Mouse (Mus musculus): ENCODE data around the gene Cd200r1.
"Not testable (repeated sequence)": the region's sequence is repeated elsewhere in the genome, so short reads cannot be mapped to it uniquely, and the experiment has no call there.

Cd200r1 gene

GRCm38 (mm10) chr16:44767506-44767905, 2.0 kb downstream of the Cd200r1 start:
- peak in 1 of 2 experiments; percentile 5 for DNase-seq

GRCm38 (mm10) chr16:44767967-44768366, 2.4 kb downstream of the Cd200r1 start:
- peak in 1 of 2 experiments; percentile 34 for DNase-seq

DNA sequence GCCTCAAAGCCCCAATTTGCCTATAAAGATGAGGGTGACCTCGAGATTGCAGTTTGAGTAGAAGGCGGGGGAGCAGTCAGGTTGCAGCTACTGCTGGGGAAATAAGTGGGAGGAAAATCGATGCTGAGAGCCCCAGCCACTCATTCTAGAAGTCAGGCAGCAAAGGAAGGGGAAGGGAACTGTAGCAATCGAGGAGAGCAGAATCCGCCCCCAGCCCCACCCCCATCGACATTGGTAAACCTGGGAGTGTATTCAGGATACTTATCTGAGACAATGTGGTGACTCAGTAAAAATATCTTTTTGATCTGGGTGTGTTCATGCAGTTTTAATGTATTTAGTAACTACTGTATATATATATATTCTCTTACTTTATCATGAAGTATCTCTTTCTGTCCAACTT, 7.0 kb downstream of the Cd200r1 start:
- DNase-seq = no peak

GRCm38 (mm10) chr16:44773673-44774072, 8.1 kb downstream of the Cd200r1 start:
- no peak for DNase-seq

DNA sequence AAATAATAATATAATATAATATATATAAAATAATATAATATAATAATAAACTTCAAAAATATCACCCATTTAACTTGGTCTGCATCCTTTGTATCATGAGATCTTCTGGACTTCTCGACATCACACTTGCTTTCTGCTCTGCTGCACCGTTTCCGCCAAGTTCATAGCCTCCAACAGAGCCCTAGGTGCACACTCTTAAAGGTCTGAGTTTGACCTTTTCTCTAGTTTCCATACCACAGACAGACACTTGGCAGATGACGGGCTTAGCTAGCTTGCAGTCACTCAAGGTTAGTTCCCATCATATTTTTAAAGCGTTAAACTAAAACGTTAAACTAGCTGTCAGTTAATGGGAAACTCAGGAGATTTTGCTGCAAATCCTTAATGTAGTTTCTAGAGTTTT, 8.7 kb downstream of the Cd200r1 start:
- DNase-seq = no peak

DNA sequence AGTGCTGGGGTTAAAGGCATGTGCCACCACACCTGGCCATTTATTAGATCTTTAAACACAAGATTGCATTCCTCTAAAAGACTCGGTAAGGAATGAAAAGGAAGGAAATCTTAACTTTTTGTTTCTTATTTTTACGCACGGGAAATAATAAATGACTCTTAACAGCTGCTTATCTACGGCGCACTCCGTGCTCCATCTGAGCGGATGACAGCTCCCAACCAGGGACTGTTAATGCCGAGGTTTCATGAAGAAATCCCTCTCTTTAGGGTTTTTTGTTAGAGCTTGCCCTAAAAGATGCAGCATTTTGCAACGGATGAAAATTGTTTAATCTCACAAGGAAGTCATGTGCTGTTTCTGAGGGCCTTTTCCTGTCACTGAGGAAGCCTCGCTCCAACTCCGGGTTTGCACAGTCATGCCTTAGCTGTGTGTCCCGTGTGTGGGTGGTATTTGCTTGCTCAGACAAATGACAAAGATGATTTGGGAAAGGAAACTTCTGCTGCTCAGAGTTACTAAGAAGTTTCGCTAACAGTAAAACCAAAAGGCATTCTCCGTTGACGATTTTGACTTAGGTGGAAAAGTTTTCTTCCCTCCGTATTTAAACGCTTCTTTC, 13.1 kb downstream of the Cd200r1 start:
- no peak for DNase-seq

DNA sequence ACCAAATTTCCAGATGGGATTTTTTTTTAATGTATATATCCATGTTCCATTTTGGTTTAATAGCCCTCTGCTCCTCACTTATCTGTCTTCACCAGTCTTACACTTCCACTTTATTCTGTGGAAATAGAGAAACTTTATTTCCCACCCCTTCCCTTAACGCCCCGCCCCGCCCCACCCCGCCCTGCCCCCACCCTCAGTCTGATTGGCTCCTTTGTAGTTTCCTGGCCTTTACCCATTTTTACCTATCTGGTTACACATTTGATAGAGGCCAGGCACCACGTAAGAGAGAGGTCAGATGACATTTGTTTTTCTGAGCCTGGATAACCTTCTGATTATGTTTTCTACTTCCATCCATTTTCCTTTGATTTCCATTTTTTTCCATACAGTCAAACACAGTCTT, 14.0 kb downstream of the Cd200r1 start:
- no peak for DNase-seq

- DNase-seq = no peak
Observed at GRCm38 (mm10) chr16:44780751-44781150, 15.2 kb downstream of the Cd200r1 start.

DNA sequence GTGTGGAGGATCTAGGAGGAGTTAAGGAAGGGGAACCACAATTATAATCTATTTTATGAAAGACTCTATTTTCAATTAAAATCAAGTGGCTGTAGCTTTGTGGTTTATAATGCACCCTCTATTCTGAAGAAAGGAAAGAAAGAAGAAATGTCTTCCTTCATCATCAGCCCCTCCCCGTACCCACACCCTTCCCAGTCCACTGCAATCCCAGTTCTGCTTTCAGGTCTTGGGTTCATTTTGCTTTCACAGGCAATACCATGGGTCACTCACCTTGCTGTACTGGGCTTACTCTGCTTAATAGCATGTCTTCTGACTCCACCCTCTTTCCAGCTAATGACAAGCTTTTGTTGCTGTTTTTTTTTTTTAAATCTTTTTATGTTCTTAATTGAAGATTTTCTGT, 21.4 kb downstream of the Cd200r1 start:
- no peak for DNase-seq

- DNase-seq = no peak
Observed at GRCm38 (mm10) chr16:44794416-44794815, 28.9 kb downstream of the Cd200r1 start.

- no peak for DNase-seq
Observed at GRCm38 (mm10) chr16:44805976-44806375, 40.4 kb downstream of the Cd200r1 start.

GRCm38 (mm10) chr16:44810223-44810622, 44.7 kb downstream of the Cd200r1 start:
- not testable (repeated sequence) for DNase-seq

DNA sequence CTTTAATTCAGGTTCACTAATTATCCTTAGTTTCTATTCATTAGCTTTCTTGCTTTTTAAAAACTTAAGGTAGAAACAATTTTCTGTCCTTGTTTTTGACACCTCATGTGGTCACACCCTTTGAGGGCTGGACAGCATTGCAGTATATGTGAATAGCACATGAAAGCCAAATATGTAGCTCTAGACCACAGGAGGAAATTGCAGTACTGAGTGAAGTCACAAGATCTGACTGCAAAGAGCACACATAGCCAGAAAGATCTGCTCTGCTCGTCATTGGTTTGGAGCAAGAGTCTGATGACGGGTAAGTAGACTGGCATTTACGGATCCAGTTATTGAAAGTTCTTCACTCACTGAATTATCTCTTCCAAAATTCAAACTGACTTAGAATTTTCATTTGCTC, 46.0 kb downstream of the Cd200r1 start, which contains the start of gene Cd200r4:
Cd200r4 (plus strand) TSS at position 190 of the 400 bp plus-strand sequence.
- DNase-seq = no peak

GRCm38 (mm10) chr16:44812468-44813065, 47.0 kb downstream of the Cd200r1 start:
- no peak for DNase-seq

DNA sequence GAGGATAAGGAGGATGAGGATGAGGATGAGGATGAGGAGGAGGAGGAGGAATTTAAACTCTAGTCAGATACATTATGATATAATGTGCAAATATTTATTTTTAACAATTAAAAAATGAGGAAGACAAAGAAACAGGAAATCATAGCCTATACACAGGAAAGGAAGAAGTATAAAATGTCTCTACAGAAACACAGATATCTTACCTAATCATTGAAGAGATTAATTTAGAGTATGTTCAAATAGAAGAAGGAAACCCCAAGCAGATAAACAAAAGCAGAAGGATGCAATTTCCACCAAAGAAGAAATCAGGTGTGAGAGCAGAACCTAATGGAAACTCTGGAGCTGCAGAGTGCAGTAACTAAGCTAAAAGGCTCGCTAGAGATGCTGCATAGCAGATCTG, 52.5 kb downstream of the Cd200r1 start:
- DNase-seq = no peak

- DNase-seq = no peak
Observed at GRCm38 (mm10) chr16:44820545-44820944, 55.0 kb downstream of the Cd200r1 start.

GRCm38 (mm10) chr16:44832286-44832685, 66.8 kb downstream of the Cd200r1 start:
- no peak for DNase-seq

- DNase-seq = not testable (repeated sequence)
Observed at GRCm38 (mm10) chr16:44833189-44833588, 67.7 kb downstream of the Cd200r1 start.

All from cerebellum, postnatal 14 days (tissue).